Mouse (Mus musculus) lung, embryonic 16.5 days (tissue): Measurements from ENCODE around the gene Dmpk. TPM values are rescaled to one million over a fixed set of nuclear protein-coding genes. Genes with fewer than 3 reads are reported as not detected.

Experiments
- ATAC-seq: fragments of 200-750 bp; cut with Nextera tagmentation; 2 replicates; pipeline ENCODE4 v1.8.0; 2017; ENCODE audit warnings: low read depth, mild to moderate bottlenecking, moderate library complexity
- H3K27ac ChIP-seq: fragments of 300-500 bp; sonication (generic); 2 replicates; pipeline ENCODE4 v1.5.1; 2014; ENCODE audit warnings: mild to moderate bottlenecking, control low read depth, low read length
- H3K27me3 ChIP-seq: fragments of 300-500 bp; sonication (generic); 2 replicates; pipeline ENCODE4 v1.6.1; 2014; ENCODE audit warnings: low read depth, low read length, mixed read lengths; ENCODE audit not compliant: control insufficient read depth, insufficient read depth
- H3K36me3 ChIP-seq: fragments of 300-500 bp; sonication (generic); 2 replicates; pipeline ENCODE4 v1.6.1; 2014; ENCODE audit warnings: low read length; ENCODE audit not compliant: control insufficient read depth, insufficient read depth
- H3K4me1 ChIP-seq: fragments of 300-500 bp; sonication (generic); replicated peaks from 2 replicates; pipeline ENCODE4 v1.6.1; 2014; ENCODE audit warnings: low read length, mixed read lengths; ENCODE audit not compliant: control insufficient read depth, insufficient read depth
- H3K4me2 ChIP-seq: fragments of 300-500 bp; sonication (generic); 2 replicates; pipeline ENCODE4 v1.6.1; 2014; ENCODE audit warnings: low read depth, low read length, control low read depth
- H3K4me3 ChIP-seq: fragments of 300-500 bp; sonication (generic); 2 replicates; pipeline ENCODE4 v1.5.1; 2014; ENCODE audit warnings: mild to moderate bottlenecking, low read length, control low read depth
- H3K9ac ChIP-seq: fragments of 300-500 bp; sonication (generic); 2 replicates; pipeline ENCODE4 v1.6.1; 2014; ENCODE audit warnings: low read length, control low read depth
- H3K9me3 ChIP-seq: fragments of 300-500 bp; sonication (generic); 2 replicates; pipeline ENCODE4 v1.6.1; 2016; ENCODE audit warnings: low read length; ENCODE audit not compliant: control insufficient read depth
- WGBS: fragments of 180-500 bp; shearing (Covaris S2); extraction: QIAGEN DNeasy Blood & Tissue Kit; methylation state at CpG from one replicate; pipeline ENCODE4 v1.1.7; 2014; 5-methylcytosine and 5-hydroxymethylcytosine counted together
- microRNA-seq: library from miRNA; unstranded; fragments of <30 nt; microRNA quantifications from one replicate; pipeline ENCODE4, GENCODE M21; 2016
- polyA plus RNA-seq: library from polyadenylated mRNA; unstranded; fragments of >200 nt; fragmentation: Nextera tagmentation; extraction: Ambion mirVana; gene quantifications from 2 replicates; pipeline ENCODE4 v1.2.1, GENCODE M21; 2015

Gene Dmpk
- polyA plus RNA-seq, 1 experiment from 2014 or later = 28.7 TPM

GRCm38 (mm10) chr7:19137380-19137779, 53.7 kb downstream of the Dmpk start:
- Histone ChIP-seq H3K4me3 (no peak overlapping the region), H3K9ac (no peak overlapping the region), H3K9me3 (no peaks in the 10 kb centered on the region), H3K27me3 (no peaks in the 10 kb centered on the region), H3K4me1 (no peaks in the 10 kb centered on the region), H3K4me2 (no peak overlapping the region), H3K36me3 (peaks cover 27% of the 10 kb centered on the region), H3K27ac (no peak overlapping the region)
- WGBS = 37% methylated on average over 5 of the region's 5 CpGs
- ATAC-seq = no peak

Small RNAs within 50 kb of the gene (microRNA-seq; reads per million reads assigned to microRNA genes)
- not detected for gene Mir3100

Other genes starting within 250 kb of the Dmpk start
- gene Mill2, start 243.9 kb upstream of the Dmpk start, polyA plus RNA-seq = 2.3 and 3.0 TPM in 2 replicates
- gene Pglyrp1, start 212.5 kb upstream of the Dmpk start, polyA plus RNA-seq = 12.5 and 18.1 TPM in 2 replicates
- gene Ccdc61, start 173.4 kb upstream of the Dmpk start, polyA plus RNA-seq = 30.8 and 32.7 TPM in 2 replicates
- 0.89 and 0.99 TPM in 2 replicates for gene Nova2, start 158.0 kb upstream of the Dmpk start, polyA plus RNA-seq
- gene Nanos2, start 96.4 kb upstream of the Dmpk start, polyA plus RNA-seq = not detected in 2 replicates
- gene Mypop, start 92.6 kb upstream of the Dmpk start, polyA plus RNA-seq = 2.1 and 2.8 TPM in 2 replicates
- gene Irf2bp1, start 79.8 kb upstream of the Dmpk start, polyA plus RNA-seq = 16.0 and 16.5 TPM in 2 replicates
- 2.3 TPM in 2 replicates for gene Foxa3, start 60.3 kb upstream of the Dmpk start, polyA plus RNA-seq
- gene Sympk, start 59.5 kb upstream of the Dmpk start, polyA plus RNA-seq = 27.4 and 27.5 TPM in 2 replicates
- gene Rsph6a, start 29.2 kb upstream of the Dmpk start, polyA plus RNA-seq = not detected in 2 replicates
- 11.3 and 11.9 TPM in 2 replicates for gene Dmwd, start 7.6 kb upstream of the Dmpk start, polyA plus RNA-seq
- gene Six5, start 10.7 kb downstream of the Dmpk start, polyA plus RNA-seq = 7.2 and 7.5 TPM in 2 replicates
- gene Gm4969, start 34.5 kb downstream of the Dmpk start, polyA plus RNA-seq = 1.9 and 2.2 TPM in 2 replicates
- gene Fbxo46, start 36.0 kb downstream of the Dmpk start, polyA plus RNA-seq = 16.2 and 16.3 TPM in 2 replicates
- 15.4 and 15.7 TPM in 2 replicates for gene Qpctl, start 65.4 kb downstream of the Dmpk start, polyA plus RNA-seq
- gene Snrpd2, start 65.9 kb downstream of the Dmpk start, polyA plus RNA-seq = 135 and 144 TPM in 2 replicates
- gene Gipr, start 82.3 kb downstream of the Dmpk start, polyA plus RNA-seq = 5.6 and 8.2 TPM in 2 replicates
- 11.3 and 12.4 TPM in 2 replicates for gene Eml2, start 92.6 kb downstream of the Dmpk start, polyA plus RNA-seq
- gene Gpr4, start 128.7 kb downstream of the Dmpk start, polyA plus RNA-seq = 2.1 and 2.6 TPM in 2 replicates
- gene Opa3, start 144.5 kb downstream of the Dmpk start, polyA plus RNA-seq = 29.9 and 31.5 TPM in 2 replicates
- gene Vasp, start 188.0 kb downstream of the Dmpk start, polyA plus RNA-seq = 103 and 105 TPM in 2 replicates
- gene Ppm1n, start 196.2 kb downstream of the Dmpk start, polyA plus RNA-seq = not detected in 2 replicates
- gene Rtn2, start 198.8 kb downstream of the Dmpk start, polyA plus RNA-seq = 13.8 and 17.5 TPM in 2 replicates
- 0.20 and 0.31 TPM in 2 replicates for gene Fosb, start 226.2 kb downstream of the Dmpk start, polyA plus RNA-seq